Mouse (Mus musculus) MEL (cell line): ENCODE data around the gene Rps17. TPM values are rescaled to one million over a fixed set of nuclear protein-coding genes. Genes with fewer than 3 reads are reported as not detected.

ENCODE experiments used
- DNase-seq: peaks from one replicate; pipeline ENCODE4 v3.0.0; 2011; ENCODE audit warnings: low read depth, low spot score
- H3K27ac ChIP-seq: 2 replicates; pipeline ENCODE4 v1.5.1; 2012; ENCODE audit warnings: low read depth, mild to moderate bottlenecking, control low read depth, low read length, moderate library complexity; ENCODE audit not compliant: control insufficient read depth
- H3K27me3 ChIP-seq, 2 experiments: fragments of 150-350 bp in 1 of 2; sonication (generic) in 1 of 2; 2 replicates each; pipeline ENCODE4 v1.6.1; 2012; ENCODE audit warnings: low read length in 2 of 2, mild to moderate bottlenecking in 2 of 2, improper control_type of control experiment in 1 of 2, moderate library complexity in 1 of 2; ENCODE audit not compliant: insufficient read depth in 2 of 2, control insufficient read depth in 1 of 2
- H3K36me3 ChIP-seq, 2 experiments: 2 replicates each; pipeline ENCODE4 v1.6.1; 2012 to 2014; ENCODE audit warnings: low read length in 2 of 2, improper control_type of control experiment in 1 of 2, inconsistent platforms in 1 of 2, mild to moderate bottlenecking in 1 of 2; ENCODE audit not compliant: insufficient read depth in 2 of 2, control insufficient read depth in 1 of 2
- H3K4me1 ChIP-seq, 2 experiments: fragments of 150-350 bp in 1 of 2; sonication (generic) in 1 of 2; 2 replicates each; pipeline ENCODE4 v1.6.1; 2012; ENCODE audit warnings: low read length in 2 of 2, improper control_type of control experiment in 1 of 2, mild to moderate bottlenecking in 1 of 2; ENCODE audit not compliant: insufficient read depth in 2 of 2, control insufficient read depth in 1 of 2
- H3K4me3 ChIP-seq, 2 experiments: fragments of 150-350 bp in 1 of 2; sonication (generic) in 1 of 2; 2 replicates each; pipeline ENCODE4 v1.5.1; 2012; ENCODE audit warnings: low read depth in 2 of 2, low read length in 2 of 2, mild to moderate bottlenecking in 2 of 2, moderate library complexity in 2 of 2, control low read depth in 1 of 2, improper control_type of control experiment in 1 of 2; ENCODE audit not compliant: control insufficient read depth in 1 of 2, insufficient read depth in 1 of 2
- H3K79me2 ChIP-seq: 2 replicates; pipeline ENCODE4 v1.6.1; 2012; ENCODE audit warnings: mild to moderate bottlenecking, low read length, moderate library complexity; ENCODE audit not compliant: control insufficient read depth, poor library complexity, insufficient read depth
- H3K9ac ChIP-seq: 2 replicates; pipeline ENCODE4 v1.6.1; 2012; ENCODE audit warnings: low read depth, mild to moderate bottlenecking, control low read depth, low read length, moderate library complexity; ENCODE audit not compliant: control insufficient read depth, poor library complexity, severe bottlenecking
- H3K9me3 ChIP-seq: fragments of 150-350 bp; sonication (generic); replicated peaks from 2 replicates; pipeline ENCODE4 v1.6.1; 2012; ENCODE audit warnings: mild to moderate bottlenecking, low read length, improper control_type of control experiment, moderate library complexity; ENCODE audit not compliant: insufficient read depth
- BHLHE40 ChIP-seq: IDR thresholded peaks from 2 replicates; pipeline ENCODE4 v1.6.1; 2012; ENCODE audit warnings: low read depth, mild to moderate bottlenecking, inconsistent platforms, low read length, improper control_type of control experiment, borderline replicate concordance
- CHD1 ChIP-seq: IDR thresholded peaks from 2 replicates; pipeline ENCODE4 v1.6.1; 2012; ENCODE audit warnings: low read depth, mild to moderate bottlenecking, inconsistent platforms, low read length, improper control_type of control experiment
- CTCF ChIP-seq, 3 experiments: IDR thresholded peaks in 2 of 3; conservative IDR thresholded peaks in 1 of 3; 2 replicates each; pipeline ENCODE4 v1.5.1; 2011 to 2012; ENCODE audit warnings: low read length in 3 of 3, low read depth in 2 of 3, mild to moderate bottlenecking in 2 of 3, improper control_type of control experiment in 1 of 3, inconsistent platforms in 1 of 3, mixed read lengths in 1 of 3, moderate library complexity in 1 of 3; ENCODE audit not compliant: control insufficient read depth in 1 of 3, insufficient read depth in 1 of 3, poor library complexity in 1 of 3, severe bottlenecking in 1 of 3
- ELF1 ChIP-seq: IDR thresholded peaks from 2 replicates; pipeline ENCODE4 v1.6.1; 2014; ENCODE audit warnings: low read depth, mild to moderate bottlenecking, inconsistent platforms, low read length, improper control_type of control experiment, moderate library complexity
- ETS1 ChIP-seq: IDR thresholded peaks from 2 replicates; pipeline ENCODE4 v1.6.1; 2012; ENCODE audit warnings: low read depth, mild to moderate bottlenecking, inconsistent platforms, low read length, improper control_type of control experiment, moderate library complexity
- GABPA ChIP-seq: IDR thresholded peaks from 2 replicates; pipeline ENCODE4 v1.6.1; 2012; ENCODE audit warnings: low read depth, mild to moderate bottlenecking, inconsistent platforms, low read length, improper control_type of control experiment, moderate library complexity
- MAX ChIP-seq: IDR thresholded peaks from 2 replicates; pipeline ENCODE4 v1.6.1; 2011; ENCODE audit warnings: low read length, improper control_type of control experiment
- MAZ ChIP-seq: IDR thresholded peaks from 2 replicates; pipeline ENCODE4 v1.6.1; 2012; ENCODE audit warnings: low read depth, mild to moderate bottlenecking, inconsistent platforms, low read length, improper control_type of control experiment
- MEF2A ChIP-seq: IDR thresholded peaks from 2 replicates; pipeline ENCODE4 v1.6.1; 2014; ENCODE audit warnings: low read depth, mild to moderate bottlenecking, inconsistent platforms, low read length, improper control_type of control experiment; ENCODE audit not compliant: poor library complexity, insufficient replicate concordance, severe bottlenecking; ENCODE audit errors: extremely low read depth
- MYC ChIP-seq: IDR thresholded peaks from 2 replicates; pipeline ENCODE4 v1.6.1; 2011; ENCODE audit warnings: low read depth, mild to moderate bottlenecking, low read length, improper control_type of control experiment, moderate library complexity
- NELFE ChIP-seq: IDR thresholded peaks from 2 replicates; pipeline ENCODE4 v1.6.1; 2011; ENCODE audit warnings: low read depth, low read length, improper control_type of control experiment
- POLR2A ChIP-seq, 2 experiments: IDR thresholded peaks; 2 replicates each; pipeline ENCODE4 v1.6.1; 2011 to 2012; ENCODE audit warnings: low read length in 2 of 2, mild to moderate bottlenecking in 2 of 2, control low read depth in 1 of 2, improper control_type of control experiment in 1 of 2, low read depth in 1 of 2, moderate library complexity in 1 of 2; ENCODE audit not compliant: control insufficient read depth in 1 of 2, insufficient read depth in 1 of 2, poor library complexity in 1 of 2
- POLR2AphosphoS5 ChIP-seq: IDR thresholded peaks from 2 replicates; pipeline ENCODE4 v1.6.1; 2012; ENCODE audit warnings: low read depth, borderline replicate concordance, mild to moderate bottlenecking, inconsistent platforms, low read length, moderate library complexity, mixed read lengths
- RAD21 ChIP-seq: IDR thresholded peaks from 2 replicates; pipeline ENCODE4 v1.6.1; 2011; ENCODE audit warnings: mild to moderate bottlenecking, low read depth, low read length, improper control_type of control experiment
- RCOR1 ChIP-seq: IDR thresholded peaks from 2 replicates; pipeline ENCODE4 v1.6.1; 2012; ENCODE audit warnings: low read depth, mild to moderate bottlenecking, inconsistent platforms, low read length, improper control_type of control experiment
- SIN3A ChIP-seq: IDR thresholded peaks from 2 replicates; pipeline ENCODE4 v1.6.1; 2012; ENCODE audit warnings: low read length, improper control_type of control experiment, inconsistent platforms
- SMC3 ChIP-seq: IDR thresholded peaks from 2 replicates; pipeline ENCODE4 v1.6.1; 2011; ENCODE audit warnings: low read depth, low read length, improper control_type of control experiment
- TAL1 ChIP-seq: IDR thresholded peaks from 2 replicates; pipeline ENCODE4 v1.6.1; 2012; ENCODE audit warnings: mild to moderate bottlenecking, inconsistent platforms, low read length, moderate library complexity, mixed read lengths
- UBTF ChIP-seq: IDR thresholded peaks from 2 replicates; pipeline ENCODE4 v1.6.1; 2012; ENCODE audit warnings: low read depth, mild to moderate bottlenecking, inconsistent platforms, low read length, improper control_type of control experiment, moderate library complexity, borderline replicate concordance; ENCODE audit not compliant: insufficient read depth
- USF2 ChIP-seq, 2 experiments: IDR thresholded peaks; 2 replicates each; pipeline ENCODE4 v1.6.1; 2011 to 2012; ENCODE audit warnings: improper control_type of control experiment in 2 of 2, low read length in 2 of 2, borderline replicate concordance in 1 of 2, inconsistent platforms in 1 of 2, low read depth in 1 of 2, mild to moderate bottlenecking in 1 of 2; ENCODE audit not compliant: insufficient read depth in 1 of 2
- ZC3H11A ChIP-seq: IDR thresholded peaks from 2 replicates; pipeline ENCODE4 v1.6.1; 2012; ENCODE audit warnings: low read depth, mild to moderate bottlenecking, inconsistent platforms, low read length, improper control_type of control experiment
- ZMIZ1 ChIP-seq: IDR thresholded peaks from 2 replicates; pipeline ENCODE4 v1.6.1; 2012; ENCODE audit warnings: low read depth, mild to moderate bottlenecking, inconsistent platforms, low read length, improper control_type of control experiment, moderate library complexity
- polyA plus RNA-seq, 2 experiments: library from polyadenylated mRNA; stranded (reverse) in 1 of 2; unstranded in 1 of 2; fragments of >175 nt in 1 of 2; fragments of >200 nt in 1 of 2; gene quantifications; 2 replicates each; pipeline versions ENCODE4 v1.2.1 to v1.2.4; 2012; ENCODE audit warnings: low replicate concordance in 2 of 2, low read depth in 1 of 2; ENCODE audit not compliant: insufficient read length in 2 of 2, insufficient read depth in 1 of 2, missing spikeins in 1 of 2
- total RNA-seq: library from RNA; depleted of rRNA; stranded (reverse); fragments of 300-350 nt; gene quantifications from 2 replicates; pipeline ENCODE4 v1.2.3, GENCODE M21; 2012

Gene Rps17
- total and polyA plus RNA-seq, 3 experiments = 2,738 to 10,538 (median 4,252) TPM

DNA sequence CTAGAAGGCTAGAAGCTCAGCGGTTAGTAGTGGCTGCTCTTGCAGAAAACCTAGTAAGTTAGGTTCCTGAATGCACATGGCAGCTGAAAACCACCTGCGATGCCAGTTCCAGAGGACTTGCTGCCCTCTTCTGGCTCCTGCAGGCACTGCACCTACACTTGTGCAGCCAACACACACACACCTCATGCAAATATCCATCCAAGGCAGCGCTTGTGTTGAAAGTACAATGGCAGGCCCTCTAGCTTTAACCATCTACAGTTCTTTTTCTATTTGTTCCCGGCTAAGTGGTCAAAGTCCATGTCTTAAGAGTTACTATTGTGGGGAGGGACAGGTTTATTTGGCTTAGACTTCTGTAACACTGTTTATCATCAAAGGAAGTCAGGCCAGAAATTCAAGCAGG is 5.3 kb downstream of the Rps17 start:
- Histone ChIP-seq H3K4me3 (no peak overlapping the region), H3K36me3 (peaks cover 7 to 18% of the 10 kb centered on the region in 2 experiments), H3K79me2 (peaks cover 30% of the 10 kb centered on the region), H3K4me1 (peaks cover 1 to 3% of the 10 kb centered on the region in 2 experiments; a peak in 3 of 4 replicates), H3K9ac (no peak overlapping the region), H3K27me3 (no peaks in the 10 kb centered on the region), H3K9me3 (no peaks in the 10 kb centered on the region), H3K27ac (no peak overlapping the region)
- TF ChIP-seq MEF2A (no peak), USF2 (IDR thresholded peaks at IDR 0.05; ENCODE audit: borderline replicate concordance in 1 of 2, insufficient read depth in 1 of 2, low read depth in 1 of 2, low read length in 2 of 2) (no peak), MYC (peak; percentile 79; the same call in 1 of the 2 replicates), NELFE (no peak), ZC3H11A (no peak), POLR2A (IDR thresholded peaks at IDR 0.05; ENCODE audit: control insufficient read depth in 1 of 2, insufficient read depth in 1 of 2, low read depth in 1 of 2, low read length in 2 of 2, poor library complexity in 1 of 2) (peak in 1 of 2 experiments; percentile 30; a peak in 1 of 4 replicates), ELF1 (no peak), ZMIZ1 (no peak), MAX (peak; percentile 43; the same call in 1 of the 2 replicates), ETS1 (no peak), SMC3 (peak; percentile 41; the same call in 1 of the 2 replicates), CHD1 (no peak), RCOR1 (no peak), RAD21 (peak; percentile 39), CTCF (IDR thresholded peaks at IDR 0.05 in 2 of 3, conservative IDR thresholded peaks at IDR 0.05 in 1 of 3; ENCODE audit: control insufficient read depth in 1 of 3, insufficient read depth in 1 of 3, low read depth in 2 of 3, low read length in 3 of 3, poor library complexity in 1 of 3, severe bottlenecking in 1 of 3) (peak; percentile 75 to 85 (median 83))
- peak; percentile 87 for DNase-seq

DNA sequence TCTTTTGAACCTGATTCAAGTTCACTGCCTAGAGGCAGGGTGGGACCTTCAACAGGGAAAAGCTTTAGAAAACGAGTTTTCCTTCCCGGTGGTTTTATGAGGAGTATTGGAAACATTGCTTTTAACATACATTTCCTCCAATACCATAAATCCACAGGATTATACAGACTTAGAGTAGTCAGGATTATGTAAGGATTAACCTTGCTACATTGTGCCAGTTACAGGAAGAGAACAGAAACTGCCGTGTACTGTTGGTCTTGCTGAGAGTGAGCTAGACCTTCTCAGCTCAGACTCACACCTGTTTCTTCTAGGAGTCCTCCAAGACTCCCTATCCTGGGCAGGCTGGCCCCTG is 6.6 kb downstream of the Rps17 start:
- no peak for TF ChIP-seq UBTF
- TF ChIP-seq SIN3A = no peak
- TF ChIP-seq MAX = no peak
- TF ChIP-seq GABPA = no peak
- TF ChIP-seq ZMIZ1 = no peak
- no peak for TF ChIP-seq CHD1
- no peak for TF ChIP-seq MAZ
- TF ChIP-seq BHLHE40 = no peak
- TF ChIP-seq TAL1 = no peak
- TF ChIP-seq POLR2AphosphoS5 = no peak
- no peak for TF ChIP-seq ELF1
- Histone ChIP-seq H3K9me3 (no peaks in the 10 kb centered on the region), H3K27me3 (no peaks in the 10 kb centered on the region), H3K9ac (no peak overlapping the region), H3K4me3 (no peak overlapping the region), H3K79me2 (peaks cover 17% of the 10 kb centered on the region), H3K27ac (no peak overlapping the region), H3K36me3 (peaks cover 7 to 16% of the 10 kb centered on the region in 2 experiments), H3K4me1 (peaks cover 1 to 3% of the 10 kb centered on the region in 2 experiments; a peak in 3 of 4 replicates)
- no peak for DNase-seq
